Mouse (Mus musculus) megakaryocyte, embryonic 14.5 days (primary cell): ENCODE data around the gene Immt. TPM values are rescaled to one million over a fixed set of nuclear protein-coding genes. Genes with fewer than 3 reads are reported as not detected.

Source experiments
- H3K27me3 ChIP-seq: replicated peaks from 2 replicates; pipeline ENCODE3; 2012; ENCODE audit warnings: inconsistent platforms
- H3K36me3 ChIP-seq: replicated peaks from 2 replicates; pipeline ENCODE3; 2012; ENCODE audit warnings: low read length, inconsistent platforms, mixed read lengths
- H3K4me1 ChIP-seq: 2 replicates; pipeline ENCODE4 v1.6.1; 2012; ENCODE audit warnings: inconsistent platforms
- H3K4me3 ChIP-seq: replicated peaks from 2 replicates; pipeline ENCODE3; 2012; ENCODE audit warnings: moderate library complexity, mild to moderate bottlenecking, inconsistent platforms
- H3K9me3 ChIP-seq: 2 replicates; pipeline ENCODE4 v1.6.1; 2012; ENCODE audit warnings: inconsistent platforms
- FLI1 ChIP-seq: IDR thresholded peaks from 2 replicates; pipeline ENCODE4 v1.6.1; 2012; ENCODE audit warnings: low read length, inconsistent platforms, mixed read lengths
- GATA1 ChIP-seq: IDR thresholded peaks from 3 replicates; pipeline ENCODE4 v1.6.1; 2012; ENCODE audit warnings: mixed read lengths, low read length, inconsistent platforms, borderline replicate concordance
- polyA plus RNA-seq: library from polyadenylated mRNA; stranded (reverse); fragments of >175 nt; gene quantifications from 2 replicates; pipeline ENCODE4 v1.2.3, GENCODE M21; 2012; ENCODE audit warnings: low replicate concordance; ENCODE audit not compliant: insufficient read depth

Immt gene
- polyA plus RNA-seq, 1 experiment, result 14.5 TPM

DNA sequence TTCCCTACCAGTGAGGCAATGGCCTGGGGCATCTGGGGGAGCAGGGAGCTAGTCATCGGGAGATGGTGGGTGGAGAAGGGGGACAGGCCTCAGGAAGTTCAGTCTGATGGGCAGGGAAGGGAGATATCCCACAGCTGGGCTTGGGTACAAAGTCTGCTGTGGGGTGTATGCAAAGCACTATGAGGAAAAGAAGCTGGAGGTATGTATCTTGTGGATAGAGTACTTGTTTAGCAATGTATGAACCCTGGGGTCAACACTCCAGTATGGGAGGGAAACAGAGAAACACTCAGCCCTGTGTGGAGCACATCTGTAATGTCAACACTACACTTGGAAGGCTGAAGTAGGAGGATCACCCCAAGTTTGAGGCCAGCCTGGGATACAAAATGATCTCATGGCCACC lies 24.4 kb upstream of the Immt start:
- Histone ChIP-seq H3K4me1 (peaks cover 66% of the 10 kb centered on the region), H3K36me3 (peaks cover 15% of the 10 kb centered on the region), H3K4me3 (no peak overlapping the region), H3K27me3 (peaks cover 8% of the 10 kb centered on the region), H3K9me3 (no peaks in the 10 kb centered on the region)
- TF ChIP-seq FLI1, result no peak
- TF ChIP-seq GATA1, result no peak

DNA sequence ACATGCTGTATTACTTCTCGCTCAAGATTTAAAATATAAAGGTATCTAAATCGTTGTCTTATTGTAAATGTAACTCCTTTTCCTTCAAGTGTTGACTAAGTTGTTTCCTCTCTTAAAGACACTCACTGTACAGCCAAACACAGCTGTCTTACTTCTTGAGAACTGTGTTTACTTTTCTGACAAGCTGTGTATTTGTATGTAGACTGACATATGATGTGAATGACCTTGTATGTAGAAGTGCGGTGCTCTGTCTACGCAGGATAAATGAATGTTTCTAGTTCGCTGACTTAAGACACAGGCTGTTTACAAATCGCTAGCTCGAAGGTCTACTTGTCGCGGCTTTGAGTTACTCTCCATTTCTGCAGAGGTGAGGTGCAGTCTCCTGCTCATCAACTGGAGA lies 21.2 kb upstream of the Immt start:
- peaks cover 37% of the 10 kb centered on the region for H3K4me1 ChIP-seq
- peaks cover 43% of the 10 kb centered on the region for H3K36me3 ChIP-seq
- peaks cover 7% of the 10 kb centered on the region for H3K27me3 ChIP-seq
- no peak for TF ChIP-seq GATA1
- TF ChIP-seq FLI1, result no peak
- no peaks in the 10 kb centered on the region for H3K9me3 ChIP-seq
- no peak overlapping the region for H3K4me3 ChIP-seq

DNA sequence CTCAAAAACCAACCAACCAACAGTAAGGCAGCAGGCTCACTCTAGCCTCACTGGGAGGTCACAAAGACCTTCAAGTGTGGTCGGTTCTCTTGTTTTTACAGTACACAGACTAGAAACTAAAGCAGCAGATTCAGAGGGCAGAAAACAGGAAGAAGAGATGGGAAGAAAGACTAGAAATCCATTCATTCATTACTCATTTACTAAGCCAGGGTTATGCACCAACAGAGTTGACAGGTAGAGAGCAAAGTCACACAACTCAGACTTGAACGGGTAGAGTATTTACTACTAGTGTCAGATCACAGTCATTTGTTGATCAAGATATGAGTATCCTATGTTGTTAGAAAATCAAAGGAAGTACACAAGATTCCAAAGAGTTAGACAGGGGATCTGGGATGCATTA lies 18.3 kb upstream of the Immt start:
- Histone ChIP-seq H3K4me3 (no peak overlapping the region), H3K36me3 (peaks cover 73% of the 10 kb centered on the region), H3K27me3 (no peaks in the 10 kb centered on the region), H3K4me1 (peaks cover 8% of the 10 kb centered on the region), H3K9me3 (no peaks in the 10 kb centered on the region)
- no peak for TF ChIP-seq FLI1
- TF ChIP-seq GATA1, result no peak

DNA sequence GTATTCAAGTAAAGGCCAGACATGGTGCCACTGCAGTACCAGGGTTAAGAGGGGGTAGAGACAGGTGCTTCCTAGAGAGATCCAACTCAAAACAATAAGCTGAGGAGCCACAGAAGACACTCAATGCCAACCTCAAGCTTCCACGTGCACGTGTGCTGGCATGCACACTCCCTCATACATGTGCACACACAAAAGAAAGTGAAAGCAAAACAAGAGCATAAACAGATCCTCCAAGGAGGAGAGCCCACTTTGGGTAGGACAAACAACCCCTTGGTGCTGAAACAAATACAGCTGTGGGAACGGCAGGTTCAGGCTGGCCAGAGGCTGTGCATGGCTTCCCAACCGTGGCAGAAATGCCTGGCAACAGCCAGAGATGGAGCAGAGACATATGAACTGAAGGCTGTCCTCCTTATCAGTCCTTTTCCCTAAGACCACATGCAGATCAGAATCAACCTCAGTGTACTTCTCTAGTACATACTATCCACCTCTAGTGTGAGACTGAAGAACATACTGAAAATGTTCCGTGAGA lies 11.3 kb upstream of the Immt start:
- TF ChIP-seq GATA1 (no peak), FLI1 (no peak)
- Histone ChIP-seq H3K27me3 (no peaks in the 10 kb centered on the region), H3K9me3 (no peaks in the 10 kb centered on the region), H3K4me3 (peak overlapping the region; percentile 69), H3K4me1 (peaks cover 27% of the 10 kb centered on the region), H3K36me3 (peaks cover 49% of the 10 kb centered on the region)

DNA sequence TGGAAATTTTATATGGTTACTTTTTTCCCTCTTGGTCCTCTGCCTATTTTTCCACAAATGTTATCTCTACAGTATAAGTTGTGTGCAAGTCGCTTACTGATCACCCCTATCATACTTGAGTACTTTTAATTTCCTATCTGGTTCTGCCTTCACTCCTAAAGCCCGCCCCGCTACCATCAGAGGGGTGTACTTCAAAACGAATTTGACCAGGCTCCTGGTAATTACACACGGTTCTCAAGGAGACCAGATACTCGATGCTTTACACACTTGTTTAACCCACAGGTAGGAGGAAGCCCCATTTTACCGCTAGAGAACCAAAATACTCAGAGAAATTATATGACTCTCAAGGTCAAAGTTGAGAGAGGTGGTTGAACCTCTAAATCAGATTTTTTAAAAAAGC lies 8.0 kb upstream of the Immt start:
- H3K4me3 ChIP-seq, result peak overlapping the region; percentile 99
- no peaks in the 10 kb centered on the region for H3K27me3 ChIP-seq
- TF ChIP-seq GATA1 (no peak), FLI1 (no peak)
- peaks cover 17% of the 10 kb centered on the region for H3K36me3 ChIP-seq
- H3K9me3 ChIP-seq, result no peaks in the 10 kb centered on the region
- H3K4me1 ChIP-seq, result peaks cover 27% of the 10 kb centered on the region

DNA sequence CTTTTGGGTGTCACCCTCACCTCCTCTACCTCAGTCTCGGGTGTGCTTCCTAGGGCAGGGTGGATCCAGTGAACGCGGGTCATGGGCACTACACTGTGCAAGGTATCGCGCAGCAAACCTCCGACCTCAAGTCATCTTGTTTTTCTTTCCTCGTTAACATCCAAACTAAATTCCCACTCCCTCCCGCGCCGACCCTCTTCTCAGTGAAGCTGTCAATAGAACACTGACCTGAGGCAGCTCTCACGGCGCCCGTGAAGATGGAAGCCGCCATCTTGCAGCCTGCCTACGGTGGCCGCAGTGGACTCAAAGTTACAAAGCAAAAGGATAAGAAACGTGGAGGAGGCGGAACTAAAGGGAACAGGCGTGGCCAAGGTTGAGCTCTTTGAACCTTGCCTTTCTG lies 7.6 kb upstream of the Immt start:
- H3K4me1 ChIP-seq, result peaks cover 27% of the 10 kb centered on the region
- H3K36me3 ChIP-seq, result peaks cover 12% of the 10 kb centered on the region
- H3K27me3 ChIP-seq, result no peaks in the 10 kb centered on the region
- peak overlapping the region; percentile 99 for H3K4me3 ChIP-seq
- no peaks in the 10 kb centered on the region for H3K9me3 ChIP-seq
- TF ChIP-seq GATA1, result 0 out of 3 replicates have a peak, but pooled peaks have one; percentile 30
- no peak for TF ChIP-seq FLI1

DNA sequence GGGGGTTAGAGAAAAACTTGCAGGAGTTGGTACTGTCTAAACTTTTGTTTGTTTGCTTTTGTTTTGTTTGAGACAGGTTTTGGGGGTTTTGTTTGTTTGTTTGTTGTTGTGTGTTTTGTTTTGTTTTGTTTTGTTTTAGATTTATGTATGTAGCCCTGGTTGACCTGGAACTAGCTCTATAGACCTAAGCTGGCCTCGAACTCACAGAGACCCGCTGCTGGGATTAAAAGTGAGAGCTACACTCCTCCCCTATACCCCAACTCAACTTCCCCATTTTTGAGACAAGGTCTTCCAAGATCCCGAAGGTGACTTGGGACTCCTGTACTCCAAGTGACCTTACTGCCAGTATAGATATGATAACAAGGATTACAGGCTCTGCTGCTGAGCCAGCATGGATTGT lies 7.2 kb upstream of the Immt start:
- Histone ChIP-seq H3K36me3 (peaks cover 8% of the 10 kb centered on the region), H3K9me3 (no peaks in the 10 kb centered on the region), H3K4me1 (peaks cover 27% of the 10 kb centered on the region), H3K4me3 (peak overlapping the region; percentile 99), H3K27me3 (no peaks in the 10 kb centered on the region)
- no peak for TF ChIP-seq FLI1
- TF ChIP-seq GATA1, result no peak

DNA sequence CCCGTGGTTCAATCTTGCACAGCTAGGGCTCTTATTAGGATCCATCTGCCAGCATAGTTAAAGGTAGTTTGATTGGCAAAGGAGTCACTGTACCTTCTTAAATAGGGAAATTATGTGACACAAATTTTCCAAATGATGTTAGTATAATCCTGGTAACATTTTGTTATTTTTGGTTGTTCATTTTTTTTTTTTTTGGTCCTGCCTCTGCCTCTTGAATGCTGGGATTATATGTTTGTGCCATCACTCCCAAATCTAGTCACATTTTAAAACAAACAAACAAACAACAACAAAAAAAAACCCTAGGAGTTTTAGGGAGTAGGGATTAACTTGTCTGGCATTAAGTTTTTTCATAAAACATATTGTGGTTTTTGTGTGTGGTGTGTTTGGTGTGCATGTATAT lies 4.3 kb upstream of the Immt start, which contains the start of gene Mrpl35:
TSS of gene Mrpl35 (minus strand) at position 101 of the 400 bp plus-strand sequence.
- no peaks in the 10 kb centered on the region for H3K36me3 ChIP-seq
- TF ChIP-seq FLI1 (no peak), GATA1 (no peak)
- H3K27me3 ChIP-seq, result no peaks in the 10 kb centered on the region
- no peak within 1 kb of the TSS for H3K4me3 ChIP-seq
- H3K4me1 ChIP-seq, result peaks cover 17% of the 10 kb centered on the region
- H3K9me3 ChIP-seq, result no peaks in the 10 kb centered on the region

DNA sequence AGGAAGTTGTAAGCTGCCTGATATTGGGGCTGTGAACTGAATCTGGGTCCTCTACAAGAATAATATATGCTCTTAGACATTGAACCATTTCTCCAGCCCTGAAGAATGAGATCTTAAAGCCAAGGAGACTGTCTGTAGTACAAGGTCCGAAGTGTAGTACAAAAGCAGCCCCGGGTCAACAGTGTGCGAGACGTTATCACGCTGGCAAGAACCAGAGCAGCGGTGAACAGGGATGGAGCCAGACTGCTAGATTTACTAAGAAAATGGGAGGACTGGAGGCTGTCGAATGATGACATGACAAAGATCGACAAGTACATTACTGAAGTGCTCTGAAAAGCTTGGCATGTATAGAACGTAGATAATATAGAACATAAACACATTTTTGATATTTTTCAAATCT lies 1.4 kb upstream of the Immt start:
- peaks cover 20% of the 10 kb centered on the region for H3K4me1 ChIP-seq
- H3K27me3 ChIP-seq, result no peaks in the 10 kb centered on the region
- H3K4me3 ChIP-seq, result no peak overlapping the region
- no peak for TF ChIP-seq GATA1
- TF ChIP-seq FLI1, result no peak
- H3K36me3 ChIP-seq, result peaks cover 15% of the 10 kb centered on the region
- no peaks in the 10 kb centered on the region for H3K9me3 ChIP-seq

DNA sequence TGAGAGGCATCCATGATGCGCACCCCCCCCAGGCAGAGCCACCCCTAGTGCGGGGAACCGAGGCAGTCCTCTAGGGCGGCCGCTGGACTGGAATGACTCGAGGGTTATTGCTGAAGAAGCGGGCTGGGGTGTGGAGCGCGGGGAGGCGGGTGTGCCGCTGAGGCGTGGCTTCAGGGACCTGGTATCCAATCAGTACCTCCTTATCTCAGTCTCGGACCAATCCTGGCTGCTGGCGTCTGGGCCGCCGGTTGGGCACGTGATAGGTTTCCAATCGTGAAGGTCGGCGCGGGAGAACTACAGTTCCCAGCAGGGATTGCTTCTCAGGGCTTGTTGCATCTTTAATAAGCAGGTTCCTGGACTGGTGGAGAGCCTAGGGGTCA lies 440 bp downstream of the Immt start:
- peaks cover 3% of the 10 kb centered on the region; the same call in 1 of the 2 replicates for H3K9me3 ChIP-seq
- H3K36me3 ChIP-seq, result peaks cover 28% of the 10 kb centered on the region
- TF ChIP-seq GATA1 (no peak), FLI1 (no peak)
- no peaks in the 10 kb centered on the region for H3K27me3 ChIP-seq
- H3K4me1 ChIP-seq, result peaks cover 27% of the 10 kb centered on the region
- peak overlapping the region; percentile 94 for H3K4me3 ChIP-seq

DNA sequence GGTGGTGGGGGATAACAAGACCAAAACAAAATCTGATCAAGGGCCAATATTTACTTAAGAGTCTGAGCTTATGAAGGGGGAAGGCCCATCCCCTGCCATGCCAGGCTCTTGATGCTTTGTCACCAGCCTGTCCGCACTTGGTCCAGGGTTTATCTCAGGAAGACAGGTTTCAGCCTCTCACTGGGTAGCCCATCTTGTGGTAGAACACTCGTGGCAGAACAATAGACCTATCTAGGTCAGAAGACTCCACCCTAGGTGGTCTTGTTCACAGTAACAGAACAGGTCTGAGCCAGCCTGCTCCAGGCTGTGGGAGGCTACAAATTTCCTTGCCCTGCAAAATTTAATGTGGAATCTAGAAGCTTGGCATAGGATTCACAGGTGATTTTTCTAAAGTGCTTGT lies 5.7 kb downstream of the Immt start:
- H3K36me3 ChIP-seq, result peaks cover 52% of the 10 kb centered on the region
- H3K9me3 ChIP-seq, result peaks cover 3% of the 10 kb centered on the region; the same call in 1 of the 2 replicates
- TF ChIP-seq GATA1, result no peak
- no peak for TF ChIP-seq FLI1
- no peak overlapping the region for H3K4me3 ChIP-seq
- no peaks in the 10 kb centered on the region for H3K27me3 ChIP-seq
- H3K4me1 ChIP-seq, result peaks cover 52% of the 10 kb centered on the region
